Mouse (Mus musculus) C2C12 (cell line): ENCODE results near the gene Cox7a2.

Experiments
- CEBPB ChIP-seq: IDR thresholded peaks from one replicate; pipeline ENCODE4 v1.6.1; 2011; ENCODE audit warnings: low read depth, mild to moderate bottlenecking, control low read depth, moderate library complexity
- CTCF ChIP-seq: IDR thresholded peaks from one replicate; pipeline ENCODE4 v1.5.1; 2011; ENCODE audit not compliant: control insufficient read depth, insufficient read depth, insufficient read length
- MAX ChIP-seq: IDR thresholded peaks from one replicate; pipeline ENCODE4 v1.6.1; 2011; ENCODE audit warnings: mild to moderate bottlenecking, control low read depth
- MYOD1 ChIP-seq: IDR thresholded peaks from one replicate; pipeline ENCODE4 v1.6.1; 2011; ENCODE audit warnings: low read depth; ENCODE audit not compliant: control insufficient read depth, insufficient read length
- MYOG ChIP-seq: IDR thresholded peaks from one replicate; pipeline ENCODE4 v1.6.1; 2011; ENCODE audit not compliant: control insufficient read depth, insufficient read length; ENCODE audit errors: extremely low read depth

- no peak for TF ChIP-seq CTCF
- no peak for TF ChIP-seq CEBPB
- TF ChIP-seq MYOD1, result no peak
- no peak for TF ChIP-seq MYOG
- TF ChIP-seq MAX, result no peak
Measured at GRCm38 (mm10) chr9:79785794-79786085, 26.1 kb upstream of the Cox7a2 start.
